Mouse (Mus musculus): ENCODE measurements around the gene Sfta2. TPM values are rescaled to one million over a fixed set of nuclear protein-coding genes. Genes with fewer than 3 reads are reported as not detected.

Gene Sfta2
- polyA plus RNA-seq, 1 experiment from 2014 or later = 1.0 TPM

- Histone ChIP-seq H3K36me3 (ENCODE audit: control insufficient read depth, insufficient read depth) (no peaks in the 10 kb centered on the region), H3K27me3 (replicated peaks; ENCODE audit: control insufficient read depth, insufficient read depth, low read length) (peaks cover 18% of the 10 kb centered on the region; the same call in 1 of the 2 replicates), H3K4me2 (replicated peaks; ENCODE audit: low read depth) (no peak overlapping the region), H3K9me3 (ENCODE audit: control insufficient read depth) (no peaks in the 10 kb centered on the region), H3K9ac (ENCODE audit: low read depth, low read length) (no peak overlapping the region), H3K4me1 (replicated peaks; ENCODE audit: control insufficient read depth, insufficient read depth, low read length) (0 out of 2 replicates have a peak, but pooled peaks cover 3% of the 10 kb centered on the region), H3K27ac (ENCODE audit: low read depth, low read length) (no peak overlapping the region), H3K4me3 (ENCODE audit: low read depth, low read length) (no peak overlapping the region)
- no peak for ATAC-seq
- TF ChIP-seq CTCF (IDR thresholded peaks at IDR 0.05; ENCODE audit: low read depth) = no peak
- WGBS = 93% methylated on average over 7 of the region's 7 CpGs
These were observed 29.9 kb upstream of the Sfta2 start for GRCm38 (mm10) chr17:35571477-35571876.

DNA sequence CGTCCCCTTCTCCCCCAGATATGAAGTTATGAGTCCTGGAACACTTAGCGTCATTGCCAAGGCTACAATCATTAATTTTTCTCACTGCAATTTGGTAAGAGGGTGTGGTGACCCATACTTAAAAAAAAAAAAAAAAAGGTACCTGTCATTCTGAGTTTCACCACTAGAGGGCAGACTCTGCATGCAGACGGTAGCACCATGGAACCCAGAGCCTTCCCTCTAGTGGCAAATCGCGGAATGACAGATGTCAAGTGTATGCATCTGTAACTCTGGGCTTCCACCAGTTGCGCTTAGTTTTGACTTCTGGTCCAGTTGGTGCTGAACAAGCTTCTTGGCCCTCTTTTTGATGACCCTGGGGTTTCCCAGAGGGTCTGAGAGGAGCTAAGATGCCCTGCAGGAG lies 23.1 kb upstream of the Sfta2 start:
- Histone ChIP-seq H3K4me1 (replicated peaks; ENCODE audit: control insufficient read depth, insufficient read depth, low read length) (no peaks in the 10 kb centered on the region), H3K27ac (ENCODE audit: low read depth, low read length) (no peak overlapping the region), H3K4me3 (ENCODE audit: low read depth, low read length) (no peak overlapping the region), H3K36me3 (ENCODE audit: control insufficient read depth, insufficient read depth) (no peaks in the 10 kb centered on the region), H3K9me3 (ENCODE audit: control insufficient read depth) (no peaks in the 10 kb centered on the region), H3K27me3 (replicated peaks; ENCODE audit: control insufficient read depth, insufficient read depth, low read length) (0 out of 2 replicates have a peak, but pooled peaks cover 6% of the 10 kb centered on the region), H3K9ac (ENCODE audit: low read depth, low read length) (no peak overlapping the region), H3K4me2 (replicated peaks; ENCODE audit: low read depth) (no peak overlapping the region)
- 19% methylated on average over 6 of the region's 6 CpGs for WGBS
- ATAC-seq = peak; percentile 43
- TF ChIP-seq CTCF (IDR thresholded peaks at IDR 0.05; ENCODE audit: low read depth) = peak; percentile 100

DNA sequence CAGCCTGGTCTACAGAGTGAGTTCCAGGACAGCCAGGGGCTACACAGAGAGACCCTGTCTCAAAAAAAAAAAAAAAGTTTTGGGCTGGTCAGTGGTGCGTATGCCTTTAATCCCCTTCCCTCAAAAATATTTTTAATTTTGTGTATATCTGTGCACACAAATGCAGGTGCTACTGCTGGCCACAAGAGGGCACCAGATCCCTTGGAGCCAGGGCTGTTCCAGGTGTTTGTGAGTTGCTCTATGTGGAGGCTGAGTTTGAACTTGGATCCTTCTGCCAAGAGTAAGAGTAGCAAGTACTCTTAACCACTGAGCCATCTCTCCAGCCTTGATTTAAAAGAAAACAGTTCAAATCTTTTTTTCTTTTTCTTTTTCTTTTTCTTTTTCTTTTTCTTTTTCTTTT lies 18.4 kb upstream of the Sfta2 start:
- TF ChIP-seq CTCF (IDR thresholded peaks at IDR 0.05; ENCODE audit: low read depth) = peak; percentile 75
- ATAC-seq = no peak
- 94% methylated on average over 1 of the region's 1 CpGs for WGBS
- Histone ChIP-seq H3K4me3 (ENCODE audit: low read depth, low read length) (no peak overlapping the region), H3K36me3 (ENCODE audit: control insufficient read depth, insufficient read depth) (no peaks in the 10 kb centered on the region), H3K27me3 (replicated peaks; ENCODE audit: control insufficient read depth, insufficient read depth, low read length) (no peaks in the 10 kb centered on the region), H3K9me3 (ENCODE audit: control insufficient read depth) (no peaks in the 10 kb centered on the region), H3K4me2 (replicated peaks; ENCODE audit: low read depth) (no peak overlapping the region), H3K27ac (ENCODE audit: low read depth, low read length) (no peak overlapping the region), H3K4me1 (replicated peaks; ENCODE audit: control insufficient read depth, insufficient read depth, low read length) (0 out of 2 replicates have a peak, but pooled peaks cover 3% of the 10 kb centered on the region), H3K9ac (ENCODE audit: low read depth, low read length) (no peak overlapping the region)

DNA sequence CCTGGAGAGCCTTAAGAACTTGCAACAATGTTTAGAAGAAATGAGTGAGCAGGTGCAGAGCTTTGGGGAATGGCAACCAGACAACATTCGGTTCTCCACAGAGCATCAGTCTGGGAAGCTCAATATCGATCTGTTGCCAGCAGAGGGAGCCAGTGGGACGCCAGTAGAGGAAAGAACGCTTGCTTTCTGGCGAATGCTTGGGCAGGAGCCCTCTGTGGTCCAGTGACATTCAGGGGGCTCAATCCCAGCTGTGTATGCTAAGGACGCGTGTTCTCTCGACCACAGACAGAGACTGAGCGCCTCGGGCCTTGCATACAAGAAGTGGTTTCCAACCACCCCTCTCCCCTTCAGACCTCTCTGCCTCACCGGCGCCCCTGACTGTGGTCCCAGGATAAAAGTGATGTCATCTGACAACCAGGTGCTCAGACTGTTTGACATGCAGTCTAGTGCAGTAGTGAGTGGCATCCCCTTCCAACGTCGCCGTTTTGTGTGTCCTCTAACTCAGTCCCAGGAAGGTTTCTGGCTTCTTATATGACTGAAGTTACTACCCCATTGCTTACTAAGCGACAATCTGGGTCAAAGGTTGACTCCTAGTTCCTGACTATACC lies 16.9 kb upstream of the Sfta2 start:
- peak; percentile 96 for TF ChIP-seq CTCF (IDR thresholded peaks at IDR 0.05; ENCODE audit: low read depth)
- H3K4me3 ChIP-seq (ENCODE audit: low read depth, low read length) = no peak overlapping the region
- WGBS = 12% methylated on average over 16 of the region's 16 CpGs
- 0 out of 2 replicates have a peak, but pooled peaks cover 3% of the 10 kb centered on the region for H3K4me1 ChIP-seq (replicated peaks; ENCODE audit: control insufficient read depth, insufficient read depth, low read length)
- H3K9me3 ChIP-seq (ENCODE audit: control insufficient read depth) = no peaks in the 10 kb centered on the region
- no peak overlapping the region for H3K27ac ChIP-seq (ENCODE audit: low read depth, low read length)
- peak overlapping the region; percentile 54 for H3K4me2 ChIP-seq (replicated peaks; ENCODE audit: low read depth)
- H3K27me3 ChIP-seq (replicated peaks; ENCODE audit: control insufficient read depth, insufficient read depth, low read length) = no peaks in the 10 kb centered on the region
- H3K36me3 ChIP-seq (ENCODE audit: control insufficient read depth, insufficient read depth) = no peaks in the 10 kb centered on the region
- ATAC-seq = peak; percentile 65; the same call in 1 of the 2 replicates
- no peak overlapping the region for H3K9ac ChIP-seq (ENCODE audit: low read depth, low read length)

DNA sequence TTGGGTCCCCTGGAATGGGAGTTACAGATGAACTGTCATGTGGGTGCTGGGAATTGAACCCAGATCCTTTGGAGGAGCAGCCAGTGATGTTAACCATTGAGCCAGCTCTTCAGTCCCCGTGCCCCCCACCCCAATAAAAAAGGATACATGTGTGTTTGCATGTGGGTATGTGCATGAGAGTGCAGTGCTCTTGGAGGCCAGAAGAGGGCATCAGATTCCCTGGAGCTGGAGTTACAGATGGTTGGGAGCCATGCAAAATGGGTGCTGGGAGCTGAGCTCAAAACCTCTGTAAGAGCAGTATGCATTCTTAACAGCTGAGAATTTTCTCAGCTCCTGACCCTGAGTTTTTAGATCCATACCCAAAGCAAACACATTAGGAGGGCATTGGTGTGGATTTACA lies 14.1 kb upstream of the Sfta2 start:
- WGBS = 81% methylated on average over 1 of the region's 1 CpGs
- Histone ChIP-seq H3K27me3 (replicated peaks; ENCODE audit: control insufficient read depth, insufficient read depth, low read length) (no peaks in the 10 kb centered on the region), H3K4me2 (replicated peaks; ENCODE audit: low read depth) (no peak overlapping the region), H3K4me3 (ENCODE audit: low read depth, low read length) (no peak overlapping the region), H3K9me3 (ENCODE audit: control insufficient read depth) (no peaks in the 10 kb centered on the region), H3K27ac (ENCODE audit: low read depth, low read length) (no peak overlapping the region), H3K9ac (ENCODE audit: low read depth, low read length) (no peak overlapping the region), H3K36me3 (ENCODE audit: control insufficient read depth, insufficient read depth) (no peaks in the 10 kb centered on the region), H3K4me1 (replicated peaks; ENCODE audit: control insufficient read depth, insufficient read depth, low read length) (0 out of 2 replicates have a peak, but pooled peaks cover 3% of the 10 kb centered on the region)
- TF ChIP-seq CTCF (IDR thresholded peaks at IDR 0.05; ENCODE audit: low read depth) = peak; percentile 29
- ATAC-seq = no peak

DNA sequence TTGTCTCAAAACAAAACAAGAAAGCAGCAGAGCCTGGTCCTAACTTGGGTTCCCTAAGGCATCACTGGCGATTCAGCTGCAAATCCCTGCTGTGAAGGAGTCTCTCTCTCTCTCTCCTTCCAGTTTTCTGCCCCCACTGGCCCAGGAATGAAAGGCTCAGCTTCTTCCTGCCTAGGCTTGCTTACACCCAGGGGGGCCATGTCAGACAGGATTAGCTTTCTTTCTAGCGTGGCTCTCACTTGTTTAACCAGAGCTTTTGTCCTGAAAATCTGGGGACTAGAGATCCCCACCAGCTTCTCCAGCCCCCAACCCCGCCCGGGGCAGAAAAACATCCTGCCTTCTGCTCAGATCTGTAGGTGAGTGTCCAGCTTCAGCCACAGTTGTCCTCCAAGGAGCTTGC lies 13.0 kb upstream of the Sfta2 start:
- no peaks in the 10 kb centered on the region for H3K36me3 ChIP-seq (ENCODE audit: control insufficient read depth, insufficient read depth)
- no peaks in the 10 kb centered on the region for H3K27me3 ChIP-seq (replicated peaks; ENCODE audit: control insufficient read depth, insufficient read depth, low read length)
- H3K4me1 ChIP-seq (replicated peaks; ENCODE audit: control insufficient read depth, insufficient read depth, low read length) = 0 out of 2 replicates have a peak, but pooled peaks cover 3% of the 10 kb centered on the region
- no peak for ATAC-seq
- no peaks in the 10 kb centered on the region for H3K9me3 ChIP-seq (ENCODE audit: control insufficient read depth)
- H3K27ac ChIP-seq (ENCODE audit: low read depth, low read length) = no peak overlapping the region
- H3K4me3 ChIP-seq (ENCODE audit: low read depth, low read length) = no peak overlapping the region
- 48% methylated on average over 4 of the region's 4 CpGs for WGBS
- no peak for TF ChIP-seq CTCF (IDR thresholded peaks at IDR 0.05; ENCODE audit: low read depth)
- H3K9ac ChIP-seq (ENCODE audit: low read depth, low read length) = no peak overlapping the region
- H3K4me2 ChIP-seq (replicated peaks; ENCODE audit: low read depth) = no peak overlapping the region

Data from intestine, postnatal 0 days (tissue).